Mouse (Mus musculus) MEL (cell line): ENCODE measurements around the gene Atp6v1b1. TPM values are rescaled to one million over a fixed set of nuclear protein-coding genes. Genes with fewer than 3 reads are reported as not detected.

Source experiments
- DNase-seq: peaks from one replicate; pipeline ENCODE4 v3.0.0; 2011; ENCODE audit warnings: low read depth, low spot score
- H3K27ac ChIP-seq: 2 replicates; pipeline ENCODE4 v1.5.1; 2012; ENCODE audit warnings: low read depth, mild to moderate bottlenecking, control low read depth, low read length, moderate library complexity; ENCODE audit not compliant: control insufficient read depth
- H3K27me3 ChIP-seq, 2 experiments: fragments of 150-350 bp in 1 of 2; sonication (generic) in 1 of 2; 2 replicates each; pipeline ENCODE4 v1.6.1; 2012; ENCODE audit warnings: low read length in 2 of 2, mild to moderate bottlenecking in 2 of 2, improper control_type of control experiment in 1 of 2, moderate library complexity in 1 of 2; ENCODE audit not compliant: insufficient read depth in 2 of 2, control insufficient read depth in 1 of 2
- H3K36me3 ChIP-seq, 2 experiments: 2 replicates each; pipeline ENCODE4 v1.6.1; 2012 to 2014; ENCODE audit warnings: low read length in 2 of 2, improper control_type of control experiment in 1 of 2, inconsistent platforms in 1 of 2, mild to moderate bottlenecking in 1 of 2; ENCODE audit not compliant: insufficient read depth in 2 of 2, control insufficient read depth in 1 of 2
- H3K4me1 ChIP-seq, 2 experiments: fragments of 150-350 bp in 1 of 2; sonication (generic) in 1 of 2; 2 replicates each; pipeline ENCODE4 v1.6.1; 2012; ENCODE audit warnings: low read length in 2 of 2, improper control_type of control experiment in 1 of 2, mild to moderate bottlenecking in 1 of 2; ENCODE audit not compliant: insufficient read depth in 2 of 2, control insufficient read depth in 1 of 2
- H3K4me3 ChIP-seq, 2 experiments: fragments of 150-350 bp in 1 of 2; sonication (generic) in 1 of 2; 2 replicates each; pipeline ENCODE4 v1.5.1; 2012; ENCODE audit warnings: low read depth in 2 of 2, low read length in 2 of 2, mild to moderate bottlenecking in 2 of 2, moderate library complexity in 2 of 2, control low read depth in 1 of 2, improper control_type of control experiment in 1 of 2; ENCODE audit not compliant: control insufficient read depth in 1 of 2, insufficient read depth in 1 of 2
- H3K79me2 ChIP-seq: 2 replicates; pipeline ENCODE4 v1.6.1; 2012; ENCODE audit warnings: mild to moderate bottlenecking, low read length, moderate library complexity; ENCODE audit not compliant: control insufficient read depth, poor library complexity, insufficient read depth
- H3K9ac ChIP-seq: 2 replicates; pipeline ENCODE4 v1.6.1; 2012; ENCODE audit warnings: low read depth, mild to moderate bottlenecking, control low read depth, low read length, moderate library complexity; ENCODE audit not compliant: control insufficient read depth, poor library complexity, severe bottlenecking
- H3K9me3 ChIP-seq: fragments of 150-350 bp; sonication (generic); replicated peaks from 2 replicates; pipeline ENCODE4 v1.6.1; 2012; ENCODE audit warnings: mild to moderate bottlenecking, low read length, improper control_type of control experiment, moderate library complexity; ENCODE audit not compliant: insufficient read depth
- BHLHE40 ChIP-seq: IDR thresholded peaks from 2 replicates; pipeline ENCODE4 v1.6.1; 2012; ENCODE audit warnings: low read depth, mild to moderate bottlenecking, inconsistent platforms, low read length, improper control_type of control experiment, borderline replicate concordance
- CHD2 ChIP-seq: IDR thresholded peaks from 2 replicates; pipeline ENCODE4 v1.6.1; 2011; ENCODE audit warnings: low read length, improper control_type of control experiment
- CTCF ChIP-seq, 3 experiments: IDR thresholded peaks in 2 of 3; conservative IDR thresholded peaks in 1 of 3; 2 replicates each; pipeline ENCODE4 v1.5.1; 2011 to 2012; ENCODE audit warnings: low read length in 3 of 3, low read depth in 2 of 3, mild to moderate bottlenecking in 2 of 3, improper control_type of control experiment in 1 of 3, inconsistent platforms in 1 of 3, mixed read lengths in 1 of 3, moderate library complexity in 1 of 3; ENCODE audit not compliant: control insufficient read depth in 1 of 3, insufficient read depth in 1 of 3, poor library complexity in 1 of 3, severe bottlenecking in 1 of 3
- ELF1 ChIP-seq: IDR thresholded peaks from 2 replicates; pipeline ENCODE4 v1.6.1; 2014; ENCODE audit warnings: low read depth, mild to moderate bottlenecking, inconsistent platforms, low read length, improper control_type of control experiment, moderate library complexity
- ETS1 ChIP-seq: IDR thresholded peaks from 2 replicates; pipeline ENCODE4 v1.6.1; 2012; ENCODE audit warnings: low read depth, mild to moderate bottlenecking, inconsistent platforms, low read length, improper control_type of control experiment, moderate library complexity
- GATA1 ChIP-seq: IDR thresholded peaks from 2 replicates; pipeline ENCODE4 v1.6.1; 2011; ENCODE audit warnings: low read depth, low read length, improper control_type of control experiment
- HCFC1 ChIP-seq: IDR thresholded peaks from 2 replicates; pipeline ENCODE4 v1.6.1; 2012; ENCODE audit warnings: low read depth, mild to moderate bottlenecking, inconsistent platforms, low read length, improper control_type of control experiment, moderate library complexity
- JUND ChIP-seq: IDR thresholded peaks from 2 replicates; pipeline ENCODE4 v1.6.1; 2011; ENCODE audit warnings: low read depth, mild to moderate bottlenecking, improper control_type of control experiment, low read length
- MAFK ChIP-seq: IDR thresholded peaks from 2 replicates; pipeline ENCODE4 v1.6.1; 2011; ENCODE audit warnings: low read depth, mild to moderate bottlenecking, low read length, improper control_type of control experiment, borderline replicate concordance
- MAX ChIP-seq: IDR thresholded peaks from 2 replicates; pipeline ENCODE4 v1.6.1; 2011; ENCODE audit warnings: low read length, improper control_type of control experiment
- MEF2A ChIP-seq: IDR thresholded peaks from 2 replicates; pipeline ENCODE4 v1.6.1; 2014; ENCODE audit warnings: low read depth, mild to moderate bottlenecking, inconsistent platforms, low read length, improper control_type of control experiment; ENCODE audit not compliant: poor library complexity, insufficient replicate concordance, severe bottlenecking; ENCODE audit errors: extremely low read depth
- MXI1 ChIP-seq: IDR thresholded peaks from 2 replicates; pipeline ENCODE4 v1.6.1; 2011; ENCODE audit warnings: mild to moderate bottlenecking, low read depth, low read length, improper control_type of control experiment
- MYC ChIP-seq: IDR thresholded peaks from 2 replicates; pipeline ENCODE4 v1.6.1; 2011; ENCODE audit warnings: low read depth, mild to moderate bottlenecking, low read length, improper control_type of control experiment, moderate library complexity
- POLR2A ChIP-seq, 2 experiments: IDR thresholded peaks; 2 replicates each; pipeline ENCODE4 v1.6.1; 2011 to 2012; ENCODE audit warnings: low read length in 2 of 2, mild to moderate bottlenecking in 2 of 2, control low read depth in 1 of 2, improper control_type of control experiment in 1 of 2, low read depth in 1 of 2, moderate library complexity in 1 of 2; ENCODE audit not compliant: control insufficient read depth in 1 of 2, insufficient read depth in 1 of 2, poor library complexity in 1 of 2
- POLR2AphosphoS2 ChIP-seq: IDR thresholded peaks from 2 replicates; pipeline ENCODE4 v1.6.1; 2011; ENCODE audit warnings: low read length, improper control_type of control experiment
- POLR2AphosphoS5 ChIP-seq: IDR thresholded peaks from 2 replicates; pipeline ENCODE4 v1.6.1; 2012; ENCODE audit warnings: low read depth, borderline replicate concordance, mild to moderate bottlenecking, inconsistent platforms, low read length, moderate library complexity, mixed read lengths
- RAD21 ChIP-seq: IDR thresholded peaks from 2 replicates; pipeline ENCODE4 v1.6.1; 2011; ENCODE audit warnings: mild to moderate bottlenecking, low read depth, low read length, improper control_type of control experiment
- RCOR1 ChIP-seq: IDR thresholded peaks from 2 replicates; pipeline ENCODE4 v1.6.1; 2012; ENCODE audit warnings: low read depth, mild to moderate bottlenecking, inconsistent platforms, low read length, improper control_type of control experiment
- SIN3A ChIP-seq: IDR thresholded peaks from 2 replicates; pipeline ENCODE4 v1.6.1; 2012; ENCODE audit warnings: low read length, improper control_type of control experiment, inconsistent platforms
- SMC3 ChIP-seq: IDR thresholded peaks from 2 replicates; pipeline ENCODE4 v1.6.1; 2011; ENCODE audit warnings: low read depth, low read length, improper control_type of control experiment
- TAL1 ChIP-seq: IDR thresholded peaks from 2 replicates; pipeline ENCODE4 v1.6.1; 2012; ENCODE audit warnings: mild to moderate bottlenecking, inconsistent platforms, low read length, moderate library complexity, mixed read lengths
- UBTF ChIP-seq: IDR thresholded peaks from 2 replicates; pipeline ENCODE4 v1.6.1; 2012; ENCODE audit warnings: low read depth, mild to moderate bottlenecking, inconsistent platforms, low read length, improper control_type of control experiment, moderate library complexity, borderline replicate concordance; ENCODE audit not compliant: insufficient read depth
- ZC3H11A ChIP-seq: IDR thresholded peaks from 2 replicates; pipeline ENCODE4 v1.6.1; 2012; ENCODE audit warnings: low read depth, mild to moderate bottlenecking, inconsistent platforms, low read length, improper control_type of control experiment
- ZKSCAN1 ChIP-seq: IDR thresholded peaks from 2 replicates; pipeline ENCODE4 v1.6.1; 2012; ENCODE audit warnings: low read depth, mild to moderate bottlenecking, inconsistent platforms, low read length, improper control_type of control experiment, moderate library complexity
- ZMIZ1 ChIP-seq: IDR thresholded peaks from 2 replicates; pipeline ENCODE4 v1.6.1; 2012; ENCODE audit warnings: low read depth, mild to moderate bottlenecking, inconsistent platforms, low read length, improper control_type of control experiment, moderate library complexity
- polyA plus RNA-seq, 2 experiments: library from polyadenylated mRNA; stranded (reverse) in 1 of 2; unstranded in 1 of 2; fragments of >175 nt in 1 of 2; fragments of >200 nt in 1 of 2; gene quantifications; 2 replicates each; pipeline versions ENCODE4 v1.2.1 to v1.2.4; 2012; ENCODE audit warnings: low replicate concordance in 2 of 2, low read depth in 1 of 2; ENCODE audit not compliant: insufficient read length in 2 of 2, insufficient read depth in 1 of 2, missing spikeins in 1 of 2
- total RNA-seq: library from RNA; depleted of rRNA; stranded (reverse); fragments of 300-350 nt; gene quantifications from 2 replicates; pipeline ENCODE4 v1.2.3, GENCODE M21; 2012

The Atp6v1b1 gene
- total and polyA plus RNA-seq, 3 experiments = 0.08 TPM; not detected in 2

DNA sequence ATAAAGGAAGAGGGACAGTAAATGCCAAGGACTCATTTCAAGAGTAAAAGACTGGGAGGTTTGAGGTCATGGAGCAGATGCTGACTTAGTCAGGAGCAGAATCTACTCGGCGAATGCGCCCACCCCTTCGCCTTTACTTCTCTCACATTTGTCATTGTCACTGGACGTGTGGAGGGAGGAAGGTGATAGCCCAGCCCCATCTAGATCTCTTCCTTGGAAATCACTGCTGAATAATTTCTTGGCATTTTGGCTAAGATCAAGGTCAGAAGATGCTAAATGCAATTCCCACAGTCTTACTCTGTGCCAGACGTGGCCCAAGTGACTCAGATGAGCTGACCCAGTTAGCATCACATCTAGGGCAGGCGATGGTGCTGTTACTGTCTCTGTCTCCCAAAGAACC, 35.5 kb downstream of the Atp6v1b1 start:
- TF ChIP-seq POLR2AphosphoS2 = no peak
- no peak for TF ChIP-seq ELF1
- no peak for TF ChIP-seq CHD2
- TF ChIP-seq UBTF = no peak
- no peak for TF ChIP-seq MXI1
- TF ChIP-seq HCFC1 = no peak
- no peak for TF ChIP-seq SMC3
- no peak for TF ChIP-seq BHLHE40
- no peak for TF ChIP-seq JUND
- no peak for TF ChIP-seq TAL1
- TF ChIP-seq ZMIZ1 = no peak
- no peak for TF ChIP-seq RCOR1
- TF ChIP-seq MYC = no peak
- TF ChIP-seq MEF2A = no peak
- no peak for TF ChIP-seq MAFK
- no peak overlapping the region for H3K4me3 ChIP-seq
- no peak overlapping the region for H3K27ac ChIP-seq
- H3K79me2 ChIP-seq = peaks cover 20% of the 10 kb centered on the region
- peaks cover 0 to 5% of the 10 kb centered on the region in 2 experiments; a peak in 2 of 4 replicates for H3K36me3 ChIP-seq
- H3K9ac ChIP-seq = no peak overlapping the region
- peaks cover 2 to 10% of the 10 kb centered on the region in 2 experiments; a peak in 2 of 4 replicates for H3K4me1 ChIP-seq
- DNase-seq = no peak
- H3K9me3 ChIP-seq = no peaks in the 10 kb centered on the region
- H3K27me3 ChIP-seq = no peaks in the 10 kb centered on the region

DNA sequence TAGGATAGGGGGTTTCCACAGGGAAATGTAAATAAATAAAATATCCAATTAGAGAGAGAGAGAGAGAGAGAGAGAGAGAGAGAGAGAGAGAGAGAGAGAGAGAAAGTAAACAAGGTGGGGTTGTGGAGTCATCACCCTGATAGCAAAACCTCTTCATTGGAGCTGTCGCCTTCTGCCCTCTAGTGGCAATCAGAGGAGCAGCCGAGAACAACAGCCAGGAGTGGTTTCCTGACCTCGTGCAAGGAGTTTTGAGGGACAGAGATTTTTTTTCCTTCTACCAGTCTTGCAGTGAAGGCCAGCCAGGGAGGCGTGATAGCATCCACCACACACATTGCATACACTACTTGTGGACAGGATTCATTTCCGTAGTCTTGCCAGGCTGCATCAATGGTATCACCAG, 36.2 kb downstream of the Atp6v1b1 start:
- H3K79me2 ChIP-seq = peaks cover 15% of the 10 kb centered on the region
- no peaks in the 10 kb centered on the region for H3K9me3 ChIP-seq
- H3K4me1 ChIP-seq = peaks cover 2 to 6% of the 10 kb centered on the region in 2 experiments; a peak in 2 of 4 replicates
- H3K27ac ChIP-seq = no peak overlapping the region
- no peaks in the 10 kb centered on the region for H3K27me3 ChIP-seq
- H3K9ac ChIP-seq = no peak overlapping the region
- TF ChIP-seq POLR2AphosphoS5 (no peak), BHLHE40 (no peak), MAX (peak; percentile 49; the same call in 1 of the 2 replicates), MXI1 (peak; percentile 39; the same call in 1 of the 2 replicates), JUND (peak; percentile 81; the same call in 1 of the 2 replicates), CTCF (IDR thresholded peaks at IDR 0.05 in 2 of 3, conservative IDR thresholded peaks at IDR 0.05 in 1 of 3; ENCODE audit: control insufficient read depth in 1 of 3, insufficient read depth in 1 of 3, low read depth in 2 of 3, low read length in 3 of 3, poor library complexity in 1 of 3, severe bottlenecking in 1 of 3) (peak; percentile 83 to 88 (median 84)), MYC (peak; percentile 48; the same call in 1 of the 2 replicates), RAD21 (peak; percentile 62), RCOR1 (no peak), ZKSCAN1 (no peak), ETS1 (no peak), SIN3A (peak; percentile 46; the same call in 1 of the 2 replicates), GATA1 (peak; percentile 5; the same call in 1 of the 2 replicates), SMC3 (peak; percentile 61), POLR2A (IDR thresholded peaks at IDR 0.05; ENCODE audit: control insufficient read depth in 1 of 2, insufficient read depth in 1 of 2, low read depth in 1 of 2, low read length in 2 of 2, poor library complexity in 1 of 2) (no peak), ZC3H11A (peak; percentile 38)
- H3K36me3 ChIP-seq = peaks cover 0 to 2% of the 10 kb centered on the region in 2 experiments; a peak in 2 of 4 replicates
- H3K4me3 ChIP-seq = peak overlapping the region in 1 of 2 experiments; percentile 34; a peak in 1 of 4 replicates
- DNase-seq = peak; percentile 78
